Mouse (Mus musculus): ENCODE data around the gene Gm26620.

DNA sequence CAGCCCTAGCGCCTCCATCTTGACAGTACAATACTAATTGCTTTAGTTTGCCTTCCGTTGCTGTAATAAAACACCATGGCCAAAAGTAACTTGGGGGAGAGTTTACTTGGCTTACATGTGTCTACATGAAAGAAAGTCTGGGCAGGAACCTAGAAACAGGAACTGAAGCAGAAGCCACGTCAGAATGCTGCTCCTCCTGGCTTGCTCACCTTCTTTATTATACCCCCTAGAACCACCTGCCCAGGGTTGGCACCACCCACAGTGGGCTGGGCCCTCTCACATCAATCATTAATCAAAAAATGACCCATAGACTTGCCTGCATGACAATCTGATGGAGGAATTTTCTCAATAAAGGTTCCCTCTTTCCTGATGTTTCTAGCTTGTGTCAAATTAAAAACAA is 20.1 kb upstream of the Gm26620 start:
- TF ChIP-seq POLR2A (IDR thresholded peaks at IDR 0.05; ENCODE audit: insufficient read length, low read depth) (no peak), POLR2AphosphoS2 (IDR thresholded peaks at IDR 0.05; ENCODE audit: insufficient read length, low read depth) (no peak), TCF12 (IDR thresholded peaks at IDR 0.05; ENCODE audit: insufficient read depth, poor library complexity, severe bottlenecking) (no peak), USF1 (IDR thresholded peaks at IDR 0.05; ENCODE audit: low read depth) (no peak), SRF (IDR thresholded peaks at IDR 0.05; ENCODE audit: control insufficient read depth, insufficient read length, low read depth) (no peak), E2F4 (IDR thresholded peaks at IDR 0.05; ENCODE audit: insufficient read depth) (no peak), TCF3 (IDR thresholded peaks at IDR 0.05; ENCODE audit: insufficient read length, low read depth) (no peak), MAX (IDR thresholded peaks at IDR 0.05; ENCODE audit: low read depth) (no peak), REST (IDR thresholded peaks at IDR 0.05; ENCODE audit: insufficient read depth, insufficient read length) (no peak), MYOG (IDR thresholded peaks at IDR 0.05; ENCODE audit: control insufficient read depth in 1 of 3, insufficient read depth in 1 of 3, insufficient read length in 2 of 3, low read depth in 2 of 3) (no peak)

Measured in myocyte (in vitro differentiated cells).